Mouse (Mus musculus) heart, embryonic 15.5 days (tissue): Measurements from ENCODE around the gene Col4a1. TPM values are rescaled to one million over a fixed set of nuclear protein-coding genes. Genes with fewer than 3 reads are reported as not detected.

Experiments
- ATAC-seq: fragments of 200-750 bp; cut with Nextera tagmentation; replicated peaks from 2 replicates; pipeline ENCODE4 v1.8.0; 2017; ENCODE audit warnings: low read depth, moderate TSS enrichment; ENCODE audit not compliant: insufficient number of reproducible peaks, insufficient read depth, low FRiP score
- H3K27ac ChIP-seq: fragments of 300-500 bp; sonication (generic); 2 replicates; pipeline ENCODE4 v1.5.1; 2015; ENCODE audit warnings: mild to moderate bottlenecking, inconsistent platforms
- H3K27me3 ChIP-seq: fragments of 300-500 bp; sonication (generic); 2 replicates; pipeline ENCODE4 v1.6.1; 2015; ENCODE audit warnings: inconsistent platforms
- H3K36me3 ChIP-seq: fragments of 300-500 bp; sonication (generic); 2 replicates; pipeline ENCODE4 v1.6.1; 2015; ENCODE audit warnings: mild to moderate bottlenecking, inconsistent platforms
- H3K4me1 ChIP-seq: fragments of 300-500 bp; sonication (generic); replicated peaks from 2 replicates; pipeline ENCODE4 v1.6.1; 2015; ENCODE audit warnings: inconsistent platforms
- H3K4me2 ChIP-seq: fragments of 300-500 bp; sonication (generic); 2 replicates; pipeline ENCODE4 v1.6.1; 2015; ENCODE audit warnings: inconsistent platforms, mild to moderate bottlenecking, moderate library complexity
- H3K4me3 ChIP-seq: fragments of 300-500 bp; sonication (generic); 2 replicates; pipeline ENCODE4 v1.5.1; 2015; ENCODE audit warnings: mild to moderate bottlenecking, inconsistent platforms
- H3K9ac ChIP-seq: fragments of 300-500 bp; sonication (generic); 2 replicates; pipeline ENCODE4 v1.6.1; 2015; ENCODE audit warnings: mild to moderate bottlenecking, inconsistent platforms
- H3K9me3 ChIP-seq: fragments of 300-500 bp; sonication (generic); replicated peaks from 2 replicates; pipeline ENCODE4 v1.6.1; 2016; ENCODE audit warnings: inconsistent platforms
- WGBS: fragments of 180-500 bp; shearing (Covaris S2); methylation state at CpG from one replicate; pipeline ENCODE4 v1.1.7; 2015; ENCODE audit warnings: mixed read lengths; 5-methylcytosine and 5-hydroxymethylcytosine counted together
- polyA plus RNA-seq: library from polyadenylated mRNA; unstranded; fragments of >200 nt; fragmentation: Nextera tagmentation; extraction: Ambion mirVana; gene quantifications from 2 replicates; pipeline ENCODE4 v1.2.1, GENCODE M21; 2015

Col4a1 gene
- polyA plus RNA-seq, 1 experiment from 2014 or later: 191 TPM

DNA sequence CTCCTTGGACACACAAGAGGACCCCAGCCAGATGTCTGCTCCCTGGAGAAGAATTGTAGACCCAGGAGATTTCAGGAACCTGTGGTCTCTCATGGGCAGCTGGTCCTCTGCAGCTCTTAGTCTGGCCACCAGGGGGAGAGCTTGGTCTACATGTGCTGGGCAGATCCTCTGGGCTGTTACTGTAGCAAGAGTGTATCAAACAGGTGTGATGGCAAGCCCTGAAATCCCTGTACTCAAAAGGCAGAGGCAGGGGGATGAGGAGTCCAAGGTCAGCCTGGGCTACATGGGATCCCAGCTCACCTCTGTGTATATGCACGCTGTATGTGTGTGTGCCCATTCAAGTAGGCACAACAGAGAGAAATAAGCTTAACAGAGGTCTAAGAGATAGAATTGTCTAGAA lies 59.1 kb downstream of the Col4a1 start:
- peak; percentile 43 for ATAC-seq

DNA sequence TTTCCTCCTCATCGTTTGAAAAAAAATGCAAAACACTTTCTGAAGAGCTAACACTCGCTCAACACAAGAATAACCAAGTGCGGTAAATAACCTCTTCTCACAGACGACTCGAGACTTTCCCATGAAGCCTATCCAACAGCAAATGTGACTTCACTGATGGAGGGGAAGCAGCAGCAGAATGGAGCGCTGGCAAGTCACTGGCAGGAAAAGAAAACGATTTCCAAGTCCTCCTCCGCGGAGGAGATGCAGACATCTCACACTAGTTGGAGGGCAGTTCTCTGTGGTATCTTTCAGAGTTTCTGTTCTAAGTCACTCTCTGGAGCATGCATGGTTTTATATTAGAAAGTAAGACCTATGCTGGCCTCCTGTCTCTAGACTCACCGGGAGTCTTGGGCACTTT lies 59.6 kb downstream of the Col4a1 start:
- Histone ChIP-seq H3K4me2 (no peak overlapping the region), H3K36me3 (no peaks in the 10 kb centered on the region), H3K4me3 (no peak overlapping the region), H3K9ac (no peak overlapping the region), H3K27me3 (no peaks in the 10 kb centered on the region), H3K9me3 (no peaks in the 10 kb centered on the region), H3K27ac (peak overlapping the region; percentile 72), H3K4me1 (peaks cover 74% of the 10 kb centered on the region)
- WGBS: 68% methylated on average over 10 of the region's 10 CpGs
- no peak for ATAC-seq

More for the DNA sequence above, 59.1 kb downstream of the Col4a1 start:
- peaks cover 76% of the 10 kb centered on the region for H3K4me1 ChIP-seq
- H3K4me2 ChIP-seq: no peak overlapping the region
- H3K36me3 ChIP-seq: no peaks in the 10 kb centered on the region
- WGBS: 61% methylated on average over 1 of the region's 1 CpGs
- peak overlapping the region; percentile 72 for H3K27ac ChIP-seq
- no peaks in the 10 kb centered on the region for H3K27me3 ChIP-seq
- H3K9me3 ChIP-seq: no peaks in the 10 kb centered on the region
- H3K9ac ChIP-seq: no peak overlapping the region
- H3K4me3 ChIP-seq: no peak overlapping the region

DNA sequence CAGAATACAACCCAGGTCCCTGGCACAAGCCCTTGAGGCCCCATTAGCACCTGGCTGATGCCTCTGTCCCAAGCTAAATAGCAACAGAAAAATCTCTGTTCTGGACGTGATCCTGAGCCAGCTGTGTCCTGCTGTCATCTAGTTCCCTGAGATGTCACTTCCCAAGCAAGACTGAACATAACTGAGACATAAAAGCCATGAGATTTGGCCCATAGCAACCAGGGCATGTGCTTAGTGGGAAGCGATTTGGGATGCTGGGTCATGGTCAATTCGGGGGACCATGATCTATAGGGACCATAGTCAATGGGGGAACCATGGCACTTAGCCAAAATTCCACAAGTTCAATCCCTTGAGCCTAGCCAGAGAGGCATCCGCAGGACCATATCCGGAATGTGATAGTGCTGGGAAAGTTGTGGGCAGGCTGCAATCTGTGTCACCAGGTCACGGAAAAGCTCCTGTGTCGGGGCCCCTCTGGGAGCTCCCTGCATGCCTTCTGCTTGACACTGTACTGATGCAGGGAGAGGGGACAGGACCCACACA lies 60.3 kb downstream of the Col4a1 start:
- Histone ChIP-seq H3K4me2 (no peak overlapping the region), H3K36me3 (no peaks in the 10 kb centered on the region), H3K4me1 (peaks cover 66% of the 10 kb centered on the region), H3K9ac (no peak overlapping the region), H3K4me3 (no peak overlapping the region), H3K27ac (peak overlapping the region; percentile 72), H3K9me3 (no peaks in the 10 kb centered on the region), H3K27me3 (no peaks in the 10 kb centered on the region)
- 24% methylated on average over 7 of the region's 7 CpGs for WGBS
- peak; percentile 61 for ATAC-seq

DNA sequence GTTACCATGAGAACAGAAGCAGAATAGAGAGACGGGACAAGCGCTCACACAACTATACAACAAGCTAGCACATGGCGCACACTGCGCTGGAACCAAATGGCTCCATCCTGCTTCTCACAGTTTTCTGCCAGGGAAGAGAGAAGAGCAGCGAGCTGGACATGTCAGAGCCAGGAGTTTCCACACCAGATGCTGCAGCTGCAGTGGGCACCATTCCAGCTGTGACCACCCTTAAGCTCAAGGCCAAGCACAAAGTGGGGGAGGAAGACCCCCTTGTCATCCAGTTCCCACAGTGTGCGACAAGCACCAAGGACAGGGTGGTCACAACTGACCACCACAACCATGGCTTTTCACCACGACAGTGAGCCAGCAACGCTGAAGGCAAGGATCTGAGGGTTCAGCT lies 62.5 kb downstream of the Col4a1 start:
- Histone ChIP-seq H3K9me3 (no peaks in the 10 kb centered on the region), H3K27me3 (no peaks in the 10 kb centered on the region), H3K4me2 (no peak overlapping the region), H3K4me3 (no peak overlapping the region), H3K4me1 (peaks cover 58% of the 10 kb centered on the region), H3K27ac (peak overlapping the region; percentile 68), H3K36me3 (peaks cover 12% of the 10 kb centered on the region), H3K9ac (no peak overlapping the region)
- 62% methylated on average over 8 of the region's 8 CpGs for WGBS
- ATAC-seq: no peak

DNA sequence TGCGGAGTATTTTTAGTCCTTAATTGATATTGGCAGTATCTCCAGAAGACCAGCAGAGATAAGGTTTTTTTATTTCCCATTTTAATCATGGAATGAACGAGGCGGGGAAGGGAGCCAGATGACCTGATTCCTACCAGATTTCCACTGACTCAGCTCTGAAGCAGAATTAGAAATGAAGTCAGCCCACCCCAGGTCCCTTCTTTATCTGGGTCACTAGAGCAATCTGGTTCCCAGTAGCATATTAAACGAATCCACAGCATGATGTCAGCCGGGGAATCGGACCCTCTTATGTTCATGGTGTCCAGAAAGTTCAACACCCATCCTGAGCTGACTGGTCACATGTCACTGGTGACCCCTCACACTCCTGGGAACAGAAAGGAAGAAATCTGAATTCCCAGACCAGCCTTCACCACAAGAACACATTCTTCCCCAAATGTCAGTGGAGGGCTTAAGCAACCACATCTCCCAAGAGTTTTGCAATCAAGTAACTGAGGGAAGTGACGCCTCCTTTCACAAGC lies 63.0 kb downstream of the Col4a1 start:
- Histone ChIP-seq H3K27ac (peak overlapping the region; percentile 68), H3K9me3 (no peaks in the 10 kb centered on the region), H3K4me1 (peaks cover 54% of the 10 kb centered on the region), H3K4me3 (no peak overlapping the region), H3K9ac (no peak overlapping the region), H3K27me3 (no peaks in the 10 kb centered on the region), H3K36me3 (peaks cover 15% of the 10 kb centered on the region), H3K4me2 (0 out of 2 replicates have a peak overlapping the region, but pooled peaks have one; percentile 4)
- ATAC-seq: no peak; the same call in 1 of the 2 replicates
- WGBS: 32% methylated on average over 7 of the region's 7 CpGs

DNA sequence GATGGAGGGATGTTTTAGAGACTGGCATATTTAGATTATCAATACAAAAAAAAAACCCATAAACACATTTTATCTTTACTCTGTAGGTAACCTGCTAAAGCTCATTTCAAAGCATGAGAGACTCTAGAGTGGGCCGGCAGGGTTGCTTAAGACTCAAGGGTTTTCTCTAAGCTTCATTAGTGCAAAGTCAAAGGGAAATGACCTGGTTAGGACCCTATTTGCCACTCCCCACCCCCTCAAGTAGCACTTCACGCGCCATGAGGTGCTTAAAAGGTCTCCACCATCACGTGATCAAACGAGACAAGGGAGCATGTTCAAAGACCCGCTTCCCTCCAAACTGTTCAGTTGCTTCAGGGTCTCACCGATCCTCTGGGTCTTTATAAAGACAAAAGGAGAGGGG lies 63.9 kb downstream of the Col4a1 start:
- WGBS: 42% methylated on average over 7 of the region's 7 CpGs
- Histone ChIP-seq H3K4me1 (peaks cover 51% of the 10 kb centered on the region), H3K4me3 (no peak overlapping the region), H3K27ac (peak overlapping the region; percentile 28; the same call in 1 of the 2 replicates), H3K9me3 (no peaks in the 10 kb centered on the region), H3K36me3 (peaks cover 23% of the 10 kb centered on the region), H3K9ac (no peak overlapping the region), H3K4me2 (no peak overlapping the region), H3K27me3 (no peaks in the 10 kb centered on the region)
- ATAC-seq: no peak

DNA sequence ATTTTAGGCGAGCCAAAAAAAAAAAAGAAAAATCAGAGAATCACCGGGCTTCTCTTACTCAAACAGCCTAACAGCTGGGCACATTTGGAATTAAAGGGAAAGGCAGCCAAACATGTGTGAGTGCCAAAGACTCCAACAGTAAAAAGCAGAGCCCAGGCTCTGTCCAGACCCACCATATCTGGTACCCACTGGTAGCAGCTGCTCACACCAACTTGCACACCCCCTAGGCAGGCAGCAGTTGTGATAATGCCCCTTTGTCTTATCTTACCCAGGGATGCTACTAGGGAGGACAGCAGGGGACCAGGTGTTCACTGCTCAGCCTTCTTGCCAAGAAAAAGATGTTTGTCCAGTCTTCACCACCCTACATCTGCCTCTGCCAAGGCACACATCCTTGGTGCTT lies 71.1 kb downstream of the Col4a1 start:
- Histone ChIP-seq H3K27me3 (no peaks in the 10 kb centered on the region), H3K9me3 (no peaks in the 10 kb centered on the region), H3K4me1 (no peaks in the 10 kb centered on the region), H3K4me2 (no peak overlapping the region), H3K4me3 (no peak overlapping the region), H3K36me3 (peaks cover 82% of the 10 kb centered on the region), H3K27ac (no peak overlapping the region), H3K9ac (no peak overlapping the region)
- ATAC-seq: no peak
- WGBS: 51% methylated on average over 2 of the region's 2 CpGs

DNA sequence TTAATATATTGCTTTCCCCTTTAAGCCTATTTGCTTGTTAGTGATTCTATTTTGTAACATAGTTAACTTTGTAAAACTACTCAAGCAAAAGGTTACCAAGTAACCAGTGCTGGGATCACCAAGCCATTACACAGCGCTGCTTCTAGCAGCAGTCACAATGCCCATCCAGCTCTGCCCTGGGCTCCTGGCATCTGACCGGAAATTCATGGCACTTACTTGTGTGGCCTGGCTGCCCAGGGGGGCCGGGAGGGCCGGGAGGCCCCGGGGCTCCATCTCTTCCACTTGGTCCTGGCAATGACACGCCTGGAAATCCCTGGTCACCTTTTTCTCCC lies 77.8 kb downstream of the Col4a1 start:
- H3K9me3 ChIP-seq: no peaks in the 10 kb centered on the region
- no peak overlapping the region for H3K4me2 ChIP-seq
- WGBS: 86% methylated on average over 6 of the region's 6 CpGs
- H3K4me3 ChIP-seq: no peak overlapping the region
- no peak overlapping the region for H3K9ac ChIP-seq
- H3K27me3 ChIP-seq: no peaks in the 10 kb centered on the region
- no peaks in the 10 kb centered on the region; the same call in 1 of the 2 replicates for H3K4me1 ChIP-seq
- no peak for ATAC-seq
- peaks cover 83% of the 10 kb centered on the region for H3K36me3 ChIP-seq
- H3K27ac ChIP-seq: no peak overlapping the region

DNA sequence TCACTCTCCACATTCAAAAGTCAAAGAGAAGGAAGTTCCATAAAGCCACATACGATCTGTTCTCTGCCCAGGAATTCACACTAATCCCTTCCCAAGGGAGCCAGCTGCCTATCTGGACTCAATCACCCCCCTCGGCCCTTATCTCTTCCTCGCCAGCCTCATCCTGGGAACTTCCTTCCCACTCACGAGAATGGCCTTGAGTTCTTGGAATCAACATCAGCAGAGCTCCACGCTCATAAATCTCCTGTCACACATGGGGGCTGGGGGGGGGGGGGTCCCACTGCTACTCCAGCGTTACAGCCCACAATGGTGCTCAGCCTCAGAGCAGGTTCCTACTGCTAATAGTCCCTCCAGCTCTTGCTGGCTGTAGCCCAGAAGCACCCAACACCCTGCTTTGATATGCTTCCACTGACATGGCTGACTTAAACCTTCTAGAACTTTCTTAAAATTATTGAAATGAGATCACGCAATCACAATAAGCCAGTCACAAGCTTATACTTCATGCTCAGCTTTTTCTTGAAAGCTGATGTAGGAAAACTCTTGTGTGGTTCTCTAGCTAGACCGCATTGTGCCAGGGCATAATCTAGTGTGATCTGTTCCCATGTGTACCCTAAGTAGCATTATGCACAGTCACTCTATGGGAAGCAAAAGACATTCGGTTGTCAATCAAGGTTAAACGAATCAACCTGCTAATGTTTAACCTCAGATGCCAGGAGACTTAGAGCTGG lies 78.3 kb downstream of the Col4a1 start:
- Histone ChIP-seq H3K4me2 (no peak overlapping the region), H3K9ac (no peak overlapping the region), H3K9me3 (no peaks in the 10 kb centered on the region), H3K4me1 (no peaks in the 10 kb centered on the region; the same call in 1 of the 2 replicates), H3K36me3 (peaks cover 82% of the 10 kb centered on the region), H3K27ac (no peak overlapping the region), H3K4me3 (no peak overlapping the region), H3K27me3 (no peaks in the 10 kb centered on the region)
- 43% methylated on average over 10 of the region's 10 CpGs for WGBS
- ATAC-seq: no peak

DNA sequence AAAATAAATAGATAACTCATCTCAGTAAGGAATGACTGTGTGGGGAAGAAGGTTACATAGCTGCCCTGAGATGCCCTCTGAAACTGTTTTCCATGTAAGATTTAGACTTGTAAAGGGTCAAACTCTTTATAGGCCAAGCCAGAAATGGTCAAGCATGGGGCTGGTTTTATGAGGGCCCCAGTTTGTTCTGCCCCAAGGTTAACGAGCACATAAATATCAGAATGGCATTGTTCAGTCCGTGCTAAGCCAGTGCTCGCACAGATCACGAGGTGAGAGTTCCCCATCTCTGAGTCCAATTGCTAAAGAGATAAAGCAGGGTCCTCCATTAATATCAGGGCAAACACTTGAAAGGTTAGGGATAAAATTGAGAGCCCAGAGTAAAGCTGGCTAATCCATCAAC lies 79.6 kb downstream of the Col4a1 start:
- WGBS: 74% methylated on average over 4 of the region's 4 CpGs
- no peak for ATAC-seq

DNA sequence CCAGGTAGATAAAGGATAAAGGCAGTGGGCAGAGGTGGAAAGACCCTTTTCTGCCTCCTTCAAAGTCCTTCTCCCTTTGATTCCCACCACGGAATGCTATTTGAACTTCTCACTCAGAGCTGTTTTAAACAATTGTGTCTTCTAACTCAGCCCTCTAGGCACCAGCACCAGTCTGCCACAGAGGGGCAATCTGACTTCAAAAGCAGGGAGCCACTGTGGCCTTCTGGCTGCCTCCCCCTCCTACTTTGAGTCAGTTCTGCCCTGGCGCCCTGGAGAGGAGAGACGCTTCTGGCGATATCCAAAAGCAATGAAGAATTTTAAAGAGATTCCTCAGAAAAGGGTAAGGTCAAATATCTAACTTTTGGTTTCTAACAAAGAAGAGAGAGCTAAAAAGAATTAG lies 82.3 kb downstream of the Col4a1 start:
- Histone ChIP-seq H3K9me3 (no peaks in the 10 kb centered on the region), H3K4me3 (no peak overlapping the region), H3K4me2 (no peak overlapping the region), H3K27me3 (no peaks in the 10 kb centered on the region), H3K36me3 (peaks cover 78% of the 10 kb centered on the region), H3K27ac (no peak overlapping the region), H3K9ac (no peak overlapping the region), H3K4me1 (no peaks in the 10 kb centered on the region; the same call in 1 of the 2 replicates)
- ATAC-seq: no peak
- WGBS: 65% methylated on average over 4 of the region's 4 CpGs

More for the DNA sequence above, 79.6 kb downstream of the Col4a1 start:
- no peak overlapping the region for H3K9ac ChIP-seq
- H3K27me3 ChIP-seq: no peaks in the 10 kb centered on the region
- no peaks in the 10 kb centered on the region for H3K9me3 ChIP-seq
- peaks cover 80% of the 10 kb centered on the region for H3K36me3 ChIP-seq
- H3K4me2 ChIP-seq: no peak overlapping the region
- no peak overlapping the region for H3K27ac ChIP-seq
- H3K4me1 ChIP-seq: no peaks in the 10 kb centered on the region; the same call in 1 of the 2 replicates
- no peak overlapping the region for H3K4me3 ChIP-seq

DNA sequence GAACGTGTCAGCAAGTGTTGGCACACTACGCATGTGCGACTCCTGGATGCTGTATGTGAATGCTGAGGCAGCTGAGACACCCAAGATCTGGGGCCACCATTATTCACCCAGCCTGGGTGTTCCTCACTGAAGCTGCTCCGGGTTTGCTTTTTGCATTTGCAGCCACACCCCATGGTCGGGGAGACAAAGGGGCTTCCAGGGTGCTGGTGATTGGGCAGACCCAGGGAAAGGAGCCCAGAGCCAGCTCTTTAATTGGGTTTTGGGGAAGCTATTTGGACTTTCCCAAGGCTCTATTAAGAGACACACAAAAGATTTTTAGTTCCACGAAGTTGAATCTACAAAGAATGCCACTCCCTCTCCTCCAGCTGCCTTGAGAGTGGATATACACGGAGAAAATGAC lies 85.2 kb downstream of the Col4a1 start:
- H3K9ac ChIP-seq: no peak overlapping the region
- WGBS: 64% methylated on average over 7 of the region's 7 CpGs

More for the DNA sequence above, 85.2 kb downstream of the Col4a1 start:
- no peaks in the 10 kb centered on the region for H3K9me3 ChIP-seq
- peaks cover 80% of the 10 kb centered on the region for H3K36me3 ChIP-seq
- H3K27ac ChIP-seq: no peak overlapping the region
- H3K27me3 ChIP-seq: no peaks in the 10 kb centered on the region
- H3K4me1 ChIP-seq: no peaks in the 10 kb centered on the region
- ATAC-seq: no peak
- no peak overlapping the region for H3K4me2 ChIP-seq
- no peak overlapping the region for H3K4me3 ChIP-seq
